Mouse (Mus musculus): Measurements from ENCODE around the gene Rbm20. TPM values are rescaled to one million over a fixed set of nuclear protein-coding genes. Genes with fewer than 3 reads are reported as not detected.

Rbm20 gene
- total and polyA plus RNA-seq, 3 experiments: 37.3 to 58.6 TPM; not detected in 1

GRCm38 (mm10) chr19:53682427-53682826 is 5.3 kb downstream of the Rbm20 start:
- Histone ChIP-seq H3K79me2 (ENCODE audit: control insufficient read depth, insufficient read depth, low read length, poor library complexity) (no peaks in the 10 kb centered on the region), H3K9me3 (replicated peaks; ENCODE audit: insufficient read depth, low read length) (no peaks in the 10 kb centered on the region), H3K36me3 (ENCODE audit: control insufficient read depth in 1 of 2, insufficient read depth in 2 of 2, low read length in 2 of 2) (no peaks in the 10 kb centered on the region), H3K4me1 (ENCODE audit: control insufficient read depth in 1 of 2, insufficient read depth in 2 of 2, low read length in 2 of 2) (no peaks in the 10 kb centered on the region), H3K4me3 (ENCODE audit: control insufficient read depth in 1 of 2, insufficient read depth in 1 of 2, low read depth in 2 of 2, low read length in 2 of 2) (no peak overlapping the region), H3K27ac (ENCODE audit: control insufficient read depth, low read depth, low read length) (no peak overlapping the region), H3K9ac (ENCODE audit: control insufficient read depth, low read depth, low read length, poor library complexity, severe bottlenecking) (no peak overlapping the region), H3K27me3 (ENCODE audit: control insufficient read depth in 1 of 2, insufficient read depth in 2 of 2, low read length in 2 of 2) (peaks cover 8 to 24% of the 10 kb centered on the region in 2 experiments)
- TF ChIP-seq GATA1 (IDR thresholded peaks at IDR 0.05; ENCODE audit: low read depth, low read length) (no peak), ZKSCAN1 (IDR thresholded peaks at IDR 0.05; ENCODE audit: low read depth, low read length) (no peak), ZNF384 (IDR thresholded peaks at IDR 0.05; ENCODE audit: low read depth, low read length) (no peak), JUND (IDR thresholded peaks at IDR 0.05; ENCODE audit: low read depth, low read length) (no peak), USF1 (IDR thresholded peaks at IDR 0.05; ENCODE audit: low read depth, low read length) (no peak), HCFC1 (IDR thresholded peaks at IDR 0.05; ENCODE audit: low read depth, low read length) (no peak), MYC (IDR thresholded peaks at IDR 0.05; ENCODE audit: low read depth, low read length) (no peak), TBP (IDR thresholded peaks at IDR 0.05; ENCODE audit: low read depth, low read length) (no peak), ELF1 (IDR thresholded peaks at IDR 0.05; ENCODE audit: low read depth, low read length) (no peak), BHLHE40 (IDR thresholded peaks at IDR 0.05; ENCODE audit: borderline replicate concordance, low read depth, low read length) (no peak), SIN3A (IDR thresholded peaks at IDR 0.05; ENCODE audit: low read length) (no peak), MAFK (IDR thresholded peaks at IDR 0.05; ENCODE audit: borderline replicate concordance, low read depth, low read length) (no peak), TAL1 (IDR thresholded peaks at IDR 0.05; ENCODE audit: low read length) (no peak), ETS1 (IDR thresholded peaks at IDR 0.05; ENCODE audit: low read depth, low read length) (no peak), POLR2A (IDR thresholded peaks at IDR 0.05; ENCODE audit: control insufficient read depth in 1 of 2, insufficient read depth in 1 of 2, low read depth in 1 of 2, low read length in 2 of 2, poor library complexity in 1 of 2) (no peak)
- no peak for DNase-seq (ENCODE audit: low read depth, low spot score)

- TF ChIP-seq UBTF (IDR thresholded peaks at IDR 0.05; ENCODE audit: borderline replicate concordance, insufficient read depth, low read depth, low read length) (no peak), MAX (IDR thresholded peaks at IDR 0.05; ENCODE audit: low read length) (no peak), ZKSCAN1 (IDR thresholded peaks at IDR 0.05; ENCODE audit: low read depth, low read length) (no peak), RCOR1 (IDR thresholded peaks at IDR 0.05; ENCODE audit: low read depth, low read length) (no peak), CTCF (IDR thresholded peaks at IDR 0.05 in 2 of 3, conservative IDR thresholded peaks at IDR 0.05 in 1 of 3; ENCODE audit: control insufficient read depth in 1 of 3, insufficient read depth in 1 of 3, low read depth in 2 of 3, low read length in 3 of 3, poor library complexity in 1 of 3, severe bottlenecking in 1 of 3) (no peak)
- no peak overlapping the region for H3K4me3 ChIP-seq (ENCODE audit: control insufficient read depth in 1 of 2, insufficient read depth in 1 of 2, low read depth in 2 of 2, low read length in 2 of 2)
- no peaks in the 10 kb centered on the region for H3K4me1 ChIP-seq (ENCODE audit: control insufficient read depth in 1 of 2, insufficient read depth in 2 of 2, low read length in 2 of 2)
- DNase-seq (ENCODE audit: low read depth, low spot score): no peak
- H3K27me3 ChIP-seq (ENCODE audit: control insufficient read depth in 1 of 2, insufficient read depth in 2 of 2, low read length in 2 of 2): peaks cover 2 to 11% of the 10 kb centered on the region in 2 experiments; a peak in 3 of 4 replicates
- no peak overlapping the region for H3K9ac ChIP-seq (ENCODE audit: control insufficient read depth, low read depth, low read length, poor library complexity, severe bottlenecking)
- H3K9me3 ChIP-seq (replicated peaks; ENCODE audit: insufficient read depth, low read length): no peaks in the 10 kb centered on the region
- no peaks in the 10 kb centered on the region for H3K79me2 ChIP-seq (ENCODE audit: control insufficient read depth, insufficient read depth, low read length, poor library complexity)
- no peaks in the 10 kb centered on the region for H3K36me3 ChIP-seq (ENCODE audit: control insufficient read depth in 1 of 2, insufficient read depth in 2 of 2, low read length in 2 of 2)
- no peak overlapping the region for H3K27ac ChIP-seq (ENCODE audit: control insufficient read depth, low read depth, low read length)
Measured at GRCm38 (mm10) chr19:53687592-53687991, 10.5 kb downstream of the Rbm20 start.

Measured in MEL (cell line).